Mouse (Mus musculus) lung, embryonic 14.5 days (tissue): Measurements from ENCODE around the gene Impdh2. TPM values are rescaled to one million over a fixed set of nuclear protein-coding genes. Genes with fewer than 3 reads are reported as not detected.

Experiments
- ATAC-seq: fragments of 200-750 bp; cut with Nextera tagmentation; 2 replicates; pipeline ENCODE4 v1.8.0; 2017; ENCODE audit warnings: mild to moderate bottlenecking, moderate TSS enrichment, moderate library complexity; ENCODE audit not compliant: insufficient read depth
- DNase-seq: peaks from one replicate; pipeline ENCODE4 v3.0.0-alpha.2; 2015
- H3K27ac ChIP-seq: fragments of 300-500 bp; sonication (generic); 2 replicates; pipeline ENCODE4 v1.5.1; 2014; ENCODE audit warnings: low read depth, mild to moderate bottlenecking, moderate library complexity
- H3K27me3 ChIP-seq: fragments of 300-500 bp; sonication (generic); 2 replicates; pipeline ENCODE4 v1.6.1; 2014; ENCODE audit warnings: low read length, control low read depth; ENCODE audit not compliant: insufficient read depth
- H3K36me3 ChIP-seq: fragments of 300-500 bp; sonication (generic); 2 replicates; pipeline ENCODE4 v1.6.1; 2014; ENCODE audit warnings: control low read depth; ENCODE audit not compliant: insufficient read depth
- H3K4me1 ChIP-seq: fragments of 300-500 bp; sonication (generic); 2 replicates; pipeline ENCODE4 v1.6.1; 2014; ENCODE audit warnings: antibody characterized with exemption, control low read depth; ENCODE audit not compliant: insufficient read depth
- H3K4me2 ChIP-seq: fragments of 300-500 bp; sonication (generic); 2 replicates; pipeline ENCODE4 v1.6.1; 2014; ENCODE audit warnings: mild to moderate bottlenecking
- H3K4me3 ChIP-seq: fragments of 300-500 bp; sonication (generic); 2 replicates; pipeline ENCODE4 v1.5.1; 2014; ENCODE audit warnings: low read depth, low read length
- H3K9ac ChIP-seq: fragments of 300-500 bp; sonication (generic); 2 replicates; pipeline ENCODE4 v1.6.1; 2014
- H3K9me3 ChIP-seq: fragments of 300-500 bp; sonication (generic); 2 replicates; pipeline ENCODE4 v1.6.1; 2016; ENCODE audit warnings: low read depth, low read length, control low read depth
- CTCF ChIP-seq: IDR thresholded peaks from 2 replicates; pipeline ENCODE4 v1.5.1; 2016; ENCODE audit warnings: antibody characterized with exemption, low read depth
- WGBS: fragments of 180-500 bp; shearing (Covaris S2); extraction: QIAGEN DNeasy Blood & Tissue Kit; methylation state at CpG from one replicate; pipeline ENCODE4 v1.1.7; 2014; 5-methylcytosine and 5-hydroxymethylcytosine counted together
- polyA plus RNA-seq: library from polyadenylated mRNA; unstranded; fragments of >200 nt; fragmentation: Nextera tagmentation; extraction: Ambion mirVana; gene quantifications from 2 replicates; pipeline ENCODE4 v1.2.1, GENCODE M21; 2014

Gene Impdh2
- polyA plus RNA-seq: 199 and 202 TPM in 2 replicates

DNA sequence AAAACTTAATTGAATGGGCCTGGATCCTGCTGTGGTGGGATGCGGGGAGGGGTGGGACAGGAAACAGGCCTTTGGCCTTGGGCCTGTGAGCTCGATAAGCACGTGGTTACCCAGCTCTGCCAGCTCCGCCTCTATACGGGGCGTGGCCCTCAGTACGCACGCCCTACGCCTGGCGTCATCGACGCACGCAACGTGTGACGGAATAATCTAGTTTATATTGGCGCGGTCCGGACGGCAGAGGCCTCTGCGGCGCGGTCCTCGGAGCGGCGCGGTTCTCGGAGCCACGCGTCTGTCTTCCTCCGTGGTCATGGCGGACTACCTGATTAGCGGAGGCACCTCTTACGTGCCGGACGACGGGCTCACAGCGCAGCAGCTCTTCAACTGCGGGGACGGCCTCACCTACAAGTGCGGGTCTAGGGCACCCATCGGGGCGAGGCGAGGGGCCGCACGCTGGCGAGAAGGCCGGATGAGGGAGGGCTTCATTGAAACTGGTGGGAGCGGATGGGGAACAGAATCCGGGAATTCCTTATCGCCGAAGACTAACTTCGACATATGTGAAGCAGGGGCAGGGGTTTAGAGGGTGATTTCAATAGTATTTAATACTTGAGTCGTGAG lies at the start of gene Impdh2:
Gene Impdh2, plus strand, starts transcription at position 60 of the 615 bp plus-strand sequence.
- DNase-seq: peak; percentile 100
- Histone ChIP-seq H3K9me3 (no peaks in the 10 kb centered on the region), H3K27me3 (no peaks in the 10 kb centered on the region), H3K4me3 (peak within 1 kb of the TSS; percentile 62), H3K36me3 (peaks cover 78% of the 10 kb centered on the region), H3K4me1 (peaks cover 5% of the 10 kb centered on the region; the same call in 1 of the 2 replicates), H3K9ac (peak within 1 kb of the TSS; percentile 76), H3K27ac (peak within 1 kb of the TSS; percentile 69), H3K4me2 (peak within 1 kb of the TSS; percentile 89)
- TF ChIP-seq CTCF: peak; percentile 6; the same call in 1 of the 2 replicates
- WGBS: under 1% methylated on average over 51 of the region's 53 CpGs
- ATAC-seq: peak; percentile 98

DNA sequence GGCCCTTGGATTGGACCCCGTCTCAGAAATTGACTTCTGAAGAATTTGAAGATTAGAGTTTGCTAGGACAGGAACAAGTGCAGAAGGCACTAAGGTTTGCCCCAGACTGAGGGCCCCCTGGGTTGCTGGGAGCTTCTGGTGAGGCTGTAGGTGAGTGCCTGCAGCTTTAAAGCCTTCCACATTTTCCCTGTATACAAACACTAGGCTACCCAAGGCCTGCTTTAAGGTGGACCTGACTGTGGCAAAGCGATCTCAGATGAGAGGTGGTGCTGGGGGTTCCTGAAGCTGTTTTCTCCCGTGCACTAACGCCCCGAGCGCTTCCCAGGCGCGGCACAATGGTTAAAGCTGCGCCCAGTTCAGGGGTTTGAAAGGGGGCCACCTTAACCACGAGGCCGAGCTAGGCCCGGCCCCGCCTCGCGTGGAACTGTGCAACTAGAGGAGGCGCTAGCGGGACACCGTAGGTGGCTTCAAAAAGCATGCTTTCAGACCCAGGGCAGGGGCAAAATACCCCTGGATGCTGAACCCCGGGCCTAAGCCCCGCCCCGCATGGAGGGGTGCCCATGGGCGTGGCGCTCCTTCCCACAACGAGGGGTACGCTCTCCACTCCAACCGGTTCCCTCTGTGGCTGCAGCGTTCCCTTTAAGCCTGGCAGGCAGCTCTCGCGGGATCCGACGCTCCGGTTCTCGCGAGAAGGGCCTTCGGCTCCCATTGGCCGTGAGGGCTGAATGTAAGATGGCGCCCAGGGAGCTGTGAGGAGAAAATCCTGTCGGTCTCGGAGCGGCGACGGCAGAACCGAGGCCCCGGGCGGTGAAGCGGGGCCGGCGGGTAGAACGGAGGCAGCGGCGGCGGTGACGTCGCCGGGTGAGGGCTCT lies 43.5 kb upstream of the Impdh2 start, which contains the start of gene Qrich1:
Gene Qrich1, plus strand, starts transcription at position 427 of the 872 bp plus-strand sequence.
- no peaks in the 10 kb centered on the region for H3K27me3 ChIP-seq
- peak; percentile 36; the same call in 1 of the 2 replicates for TF ChIP-seq CTCF
- H3K4me3 ChIP-seq: peak within 1 kb of the TSS; percentile 88
- under 1% methylated on average over 55 of the region's 55 CpGs for WGBS
- H3K9ac ChIP-seq: peak within 1 kb of the TSS; percentile 97
- peak within 1 kb of the TSS; percentile 100 for H3K27ac ChIP-seq
- DNase-seq: peak; percentile 99
- peaks cover 60% of the 10 kb centered on the region for H3K36me3 ChIP-seq
- H3K9me3 ChIP-seq: no peaks in the 10 kb centered on the region
- H3K4me1 ChIP-seq: peaks cover 2% of the 10 kb centered on the region; the same call in 1 of the 2 replicates
- peak; percentile 96 for ATAC-seq
- peak within 1 kb of the TSS; percentile 68 for H3K4me2 ChIP-seq

DNA sequence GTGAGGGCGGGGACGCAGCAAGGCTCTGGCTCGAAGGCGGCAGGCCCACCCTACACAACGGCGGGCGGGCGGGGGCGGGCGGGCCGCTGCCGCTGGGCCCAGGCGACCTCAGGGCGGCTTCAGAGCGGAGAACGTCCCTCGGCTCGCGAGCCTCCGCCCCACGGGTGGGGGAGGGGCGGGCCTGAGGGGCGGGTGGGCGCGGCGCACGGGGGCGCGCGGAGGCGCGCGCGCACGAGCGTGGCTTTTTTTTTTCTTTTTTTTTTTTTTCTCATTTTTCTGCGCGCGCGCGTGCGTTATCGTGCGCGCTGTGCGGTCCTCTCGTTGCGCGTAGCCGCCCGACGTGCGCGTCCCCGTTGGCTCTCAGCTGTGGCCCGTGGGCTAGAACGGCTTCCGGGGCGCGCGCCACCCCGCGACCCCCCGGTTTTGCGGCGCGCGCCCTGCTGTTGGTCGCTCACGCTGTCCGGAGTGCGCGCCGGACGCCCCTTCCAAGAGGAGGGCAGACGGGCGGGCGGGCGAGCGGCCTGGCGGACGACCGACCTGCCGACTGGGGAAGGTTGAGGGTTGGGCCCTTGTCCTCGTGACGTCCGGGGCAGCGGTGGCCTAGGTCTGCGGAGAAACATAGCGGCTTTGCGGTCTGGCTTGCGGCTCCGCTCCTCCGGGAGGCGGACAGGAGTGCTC lies 42.7 kb upstream of the Impdh2 start:
- TF ChIP-seq CTCF: no peak
- peak overlapping the region; percentile 68 for H3K4me2 ChIP-seq
- under 1% methylated on average over 74 of the region's 95 CpGs for WGBS
- no peaks in the 10 kb centered on the region for H3K27me3 ChIP-seq
- H3K4me1 ChIP-seq: peaks cover 2% of the 10 kb centered on the region; the same call in 1 of the 2 replicates
- ATAC-seq (peak; percentile 82), DNase-seq (peak; percentile 94)
- peaks cover 55% of the 10 kb centered on the region for H3K36me3 ChIP-seq
- peak overlapping the region; percentile 88 for H3K4me3 ChIP-seq
- H3K9ac ChIP-seq: peak overlapping the region; percentile 97
- H3K9me3 ChIP-seq: no peaks in the 10 kb centered on the region
- H3K27ac ChIP-seq: peak overlapping the region; percentile 100

DNA sequence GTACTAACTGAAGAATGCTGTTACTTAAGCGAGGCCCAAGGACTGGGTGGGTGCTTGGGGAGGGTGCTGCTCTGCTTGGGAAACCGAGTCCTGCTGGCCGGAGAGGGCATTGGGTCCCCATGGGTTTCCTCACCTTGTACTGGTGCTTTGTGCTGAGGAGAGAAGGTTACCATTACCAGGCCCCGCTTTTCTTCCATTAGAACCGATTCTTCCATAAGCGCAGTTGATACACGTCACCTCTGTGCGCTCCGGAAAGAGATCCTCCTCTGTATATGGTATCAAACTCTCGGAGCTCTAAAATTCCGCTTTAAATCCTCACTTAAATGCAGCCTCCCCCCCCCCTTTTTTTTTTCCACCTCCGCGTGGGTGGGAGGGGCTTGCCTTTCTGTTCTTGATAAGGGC lies 42.2 kb upstream of the Impdh2 start:
- H3K9ac ChIP-seq: peak overlapping the region; percentile 97
- H3K27me3 ChIP-seq: no peaks in the 10 kb centered on the region
- peaks cover 50% of the 10 kb centered on the region for H3K36me3 ChIP-seq
- H3K4me1 ChIP-seq: peaks cover 2% of the 10 kb centered on the region; the same call in 1 of the 2 replicates
- H3K4me2 ChIP-seq: peak overlapping the region; percentile 68
- 0 out of 2 replicates have a peak, but pooled peaks have one; percentile 19 for TF ChIP-seq CTCF
- H3K4me3 ChIP-seq: peak overlapping the region; percentile 88
- under 1% methylated on average over 13 of the region's 13 CpGs for WGBS
- DNase-seq (peak; percentile 81), ATAC-seq (peak; percentile 29; the same call in 1 of the 2 replicates)
- peak overlapping the region; percentile 100 for H3K27ac ChIP-seq
- no peaks in the 10 kb centered on the region for H3K9me3 ChIP-seq

DNA sequence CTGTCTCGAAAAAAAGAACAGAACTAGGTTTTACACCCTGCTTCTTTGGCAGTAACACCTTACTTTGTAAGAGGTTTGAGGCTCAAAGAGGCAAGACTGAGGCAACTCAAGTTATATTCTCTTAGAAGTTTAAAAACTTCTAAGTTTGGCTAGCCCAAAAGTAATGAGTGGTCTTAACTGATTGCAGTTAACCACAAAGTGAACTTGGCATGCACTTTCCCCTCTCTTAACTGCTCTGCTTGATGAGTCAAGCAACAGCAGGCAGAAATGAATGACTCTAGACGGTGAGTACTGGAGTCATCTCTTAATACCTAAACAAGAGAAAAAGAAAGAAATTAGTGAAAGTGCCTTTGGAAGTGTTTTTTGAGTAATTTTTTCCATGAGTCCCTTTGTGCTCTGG lies 38.5 kb upstream of the Impdh2 start:
- WGBS: 80% methylated on average over 2 of the region's 2 CpGs
- Histone ChIP-seq H3K36me3 (peaks cover 31% of the 10 kb centered on the region), H3K4me1 (peaks cover 2% of the 10 kb centered on the region; the same call in 1 of the 2 replicates), H3K9me3 (no peaks in the 10 kb centered on the region), H3K27me3 (no peaks in the 10 kb centered on the region), H3K4me3 (no peak overlapping the region), H3K27ac (no peak overlapping the region), H3K9ac (no peak overlapping the region), H3K4me2 (no peak overlapping the region)
- TF ChIP-seq CTCF: no peak
- DNase-seq (no peak), ATAC-seq (no peak)

DNA sequence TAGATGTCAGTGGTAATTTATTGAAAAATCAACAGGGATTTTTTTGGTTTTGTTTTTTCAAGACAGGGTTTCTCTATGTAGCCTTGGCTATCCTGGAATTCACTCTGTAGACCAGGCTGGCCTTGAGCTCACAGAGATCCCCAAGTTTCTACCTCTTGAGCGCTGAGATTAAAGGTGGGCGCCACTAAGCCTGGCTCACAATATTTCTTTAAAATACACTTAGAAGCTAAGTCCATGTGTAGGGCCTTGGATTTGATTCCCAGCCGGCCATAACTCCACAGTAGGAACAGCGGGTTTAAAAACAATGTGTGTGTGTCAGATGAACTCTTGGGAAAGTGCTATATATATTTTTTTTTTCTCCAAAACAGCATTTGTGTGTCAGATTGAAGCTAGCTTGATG lies 36.7 kb upstream of the Impdh2 start:
- ATAC-seq: no peak
- H3K4me1 ChIP-seq: peaks cover 2% of the 10 kb centered on the region; the same call in 1 of the 2 replicates
- no peaks in the 10 kb centered on the region for H3K27me3 ChIP-seq
- H3K36me3 ChIP-seq: peaks cover 37% of the 10 kb centered on the region
- H3K9ac ChIP-seq: no peak overlapping the region
- DNase-seq: no peak
- H3K9me3 ChIP-seq: no peaks in the 10 kb centered on the region
- H3K4me3 ChIP-seq: no peak overlapping the region
- no peak overlapping the region for H3K27ac ChIP-seq
- 96% methylated on average over 4 of the region's 4 CpGs for WGBS
- H3K4me2 ChIP-seq: no peak overlapping the region
- no peak for TF ChIP-seq CTCF
